Mouse (Mus musculus) thymus, adult 2 months (tissue): ENCODE data around the gene Myo18b. TPM values are rescaled to one million over a fixed set of nuclear protein-coding genes. Genes with fewer than 3 reads are reported as not detected.

Source experiments
- DNase-seq: peaks from one replicate; pipeline ENCODE4 v3.0.0; 2021
- H3K27ac ChIP-seq: fragments of 200-500 bp; 2 replicates; pipeline ENCODE4 v1.5.1; 2012; ENCODE audit warnings: low read length, control low read depth; ENCODE audit not compliant: control insufficient read depth, insufficient read depth
- H3K27me3 ChIP-seq: fragments of 200-500 bp; 2 replicates; pipeline ENCODE4 v1.6.1; 2012; ENCODE audit warnings: mild to moderate bottlenecking, low read length, moderate library complexity, mixed read lengths; ENCODE audit not compliant: control insufficient read depth, insufficient read depth
- H3K36me3 ChIP-seq: fragments of 200-500 bp; 2 replicates; pipeline ENCODE4 v1.6.1; 2012; ENCODE audit warnings: mild to moderate bottlenecking, low read length, moderate library complexity; ENCODE audit not compliant: control insufficient read depth, insufficient read depth
- H3K4me1 ChIP-seq: fragments of 200-500 bp; replicated peaks from 2 replicates; pipeline ENCODE4 v1.6.1; 2012; ENCODE audit warnings: low read length; ENCODE audit not compliant: control insufficient read depth, insufficient read depth
- H3K4me3 ChIP-seq: fragments of 200-500 bp; 2 replicates; pipeline ENCODE4 v1.5.1; 2012; ENCODE audit warnings: mild to moderate bottlenecking, low read length, control low read depth, moderate library complexity; ENCODE audit not compliant: control insufficient read depth, insufficient read depth
- CTCF ChIP-seq: fragments of 200-500 bp; IDR thresholded peaks from 2 replicates; pipeline ENCODE4 v1.5.1; 2012; ENCODE audit warnings: mild to moderate bottlenecking, control low read depth, low read length, moderate library complexity, borderline replicate concordance; ENCODE audit not compliant: control insufficient read depth, poor library complexity, insufficient read depth; ENCODE audit errors: extremely low read depth
- POLR2A ChIP-seq: fragments of 200-500 bp; IDR thresholded peaks from 2 replicates; pipeline ENCODE4 v1.6.1; 2012; ENCODE audit warnings: mild to moderate bottlenecking, low read length, control low read depth, moderate library complexity; ENCODE audit not compliant: control insufficient read depth, poor library complexity, insufficient read depth; ENCODE audit errors: extremely low read depth
- WGBS: fragments of 180-500 bp; shearing (Covaris S2); methylation state at CpG from one replicate; pipeline ENCODE4 v1.1.7; 2018; 5-methylcytosine and 5-hydroxymethylcytosine counted together
- polyA plus RNA-seq: library from polyadenylated mRNA; depleted of rRNA; stranded (reverse); fragments of >200 nt; gene quantifications from 2 replicates; pipeline ENCODE4 v1.2.3, GENCODE M21; 2012

Gene Myo18b
- polyA plus RNA-seq, 1 experiment, result 3.8 TPM

GRCm38 (mm10) chr5:112745176-112745575 lies 151.0 kb downstream of the Myo18b start:
- 87% methylated on average over 6 of the region's 6 CpGs for WGBS
- Histone ChIP-seq H3K27me3 (no peaks in the 10 kb centered on the region), H3K27ac (no peak overlapping the region), H3K36me3 (no peaks in the 10 kb centered on the region), H3K4me1 (no peaks in the 10 kb centered on the region), H3K4me3 (no peak overlapping the region)
- DNase-seq, result no peak
- no peak for TF ChIP-seq POLR2A
- no peak for TF ChIP-seq CTCF

GRCm38 (mm10) chr5:112744571-112744970 lies 151.6 kb downstream of the Myo18b start:
- Histone ChIP-seq H3K36me3 (no peaks in the 10 kb centered on the region), H3K27ac (no peak overlapping the region), H3K4me3 (no peak overlapping the region), H3K4me1 (no peaks in the 10 kb centered on the region), H3K27me3 (no peaks in the 10 kb centered on the region)
- TF ChIP-seq POLR2A (no peak), CTCF (no peak)
- WGBS, result 93% methylated on average over 11 of the region's 11 CpGs
- DNase-seq, result no peak

- no peak overlapping the region for H3K4me3 ChIP-seq
- WGBS, result 88% methylated on average over 9 of the region's 9 CpGs
- no peak for TF ChIP-seq POLR2A
- TF ChIP-seq CTCF, result no peak
These were observed 153.0 kb downstream of the Myo18b start for GRCm38 (mm10) chr5:112743121-112743520.

GRCm38 (mm10) chr5:112740651-112741050 lies 155.5 kb downstream of the Myo18b start:
- WGBS, result 85% methylated on average over 12 of the region's 12 CpGs
- no peak for DNase-seq
- Histone ChIP-seq H3K36me3 (no peaks in the 10 kb centered on the region), H3K27ac (no peak overlapping the region), H3K27me3 (no peaks in the 10 kb centered on the region), H3K4me3 (no peak overlapping the region), H3K4me1 (no peaks in the 10 kb centered on the region)
- TF ChIP-seq CTCF (no peak), POLR2A (no peak)

More at GRCm38 (mm10) chr5:112743121-112743520, 153.0 kb downstream of the Myo18b start:
- Histone ChIP-seq H3K27ac (no peak overlapping the region), H3K27me3 (no peaks in the 10 kb centered on the region), H3K4me1 (no peaks in the 10 kb centered on the region), H3K36me3 (no peaks in the 10 kb centered on the region)
- DNase-seq, result no peak

GRCm38 (mm10) chr5:112735040-112735439 lies 161.1 kb downstream of the Myo18b start:
- DNase-seq, result no peak
- TF ChIP-seq CTCF, result no peak
- no peak for TF ChIP-seq POLR2A
- Histone ChIP-seq H3K4me3 (no peak overlapping the region), H3K36me3 (no peaks in the 10 kb centered on the region), H3K27ac (no peak overlapping the region), H3K4me1 (no peaks in the 10 kb centered on the region), H3K27me3 (no peaks in the 10 kb centered on the region)
- 87% methylated on average over 5 of the region's 5 CpGs for WGBS

- no peak overlapping the region for H3K27ac ChIP-seq
- no peak overlapping the region for H3K4me3 ChIP-seq
- no peaks in the 10 kb centered on the region for H3K27me3 ChIP-seq
- WGBS, result 43% methylated on average over 10 of the region's 10 CpGs
- no peaks in the 10 kb centered on the region for H3K36me3 ChIP-seq
- no peaks in the 10 kb centered on the region for H3K4me1 ChIP-seq
- DNase-seq, result no peak
- TF ChIP-seq POLR2A, result no peak
- no peak for TF ChIP-seq CTCF
These were observed 165.6 kb downstream of the Myo18b start for GRCm38 (mm10) chr5:112730604-112731003.

GRCm38 (mm10) chr5:112728432-112728831 lies 167.7 kb downstream of the Myo18b start:
- Histone ChIP-seq H3K4me1 (no peaks in the 10 kb centered on the region), H3K4me3 (no peak overlapping the region), H3K27ac (no peak overlapping the region), H3K27me3 (no peaks in the 10 kb centered on the region), H3K36me3 (no peaks in the 10 kb centered on the region)
- no peak for DNase-seq
- no peak for TF ChIP-seq POLR2A
- TF ChIP-seq CTCF, result no peak
- 89% methylated on average over 6 of the region's 6 CpGs for WGBS
